Mouse (Mus musculus): ENCODE results near the gene Ralgapa1.

- no peak for TF ChIP-seq RAD21 (IDR thresholded peaks at IDR 0.05; ENCODE audit: low read depth, low read length)
- TF ChIP-seq MYB (IDR thresholded peaks at IDR 0.05; ENCODE audit: low read depth, low read length), result no peak
These were observed 15.9 kb downstream of the Ralgapa1 start for GRCm38 (mm10) chr12:55805035-55805434.
